ENCODE assay signal across 7 mouse cellular contexts in the genomic region with DNA sequence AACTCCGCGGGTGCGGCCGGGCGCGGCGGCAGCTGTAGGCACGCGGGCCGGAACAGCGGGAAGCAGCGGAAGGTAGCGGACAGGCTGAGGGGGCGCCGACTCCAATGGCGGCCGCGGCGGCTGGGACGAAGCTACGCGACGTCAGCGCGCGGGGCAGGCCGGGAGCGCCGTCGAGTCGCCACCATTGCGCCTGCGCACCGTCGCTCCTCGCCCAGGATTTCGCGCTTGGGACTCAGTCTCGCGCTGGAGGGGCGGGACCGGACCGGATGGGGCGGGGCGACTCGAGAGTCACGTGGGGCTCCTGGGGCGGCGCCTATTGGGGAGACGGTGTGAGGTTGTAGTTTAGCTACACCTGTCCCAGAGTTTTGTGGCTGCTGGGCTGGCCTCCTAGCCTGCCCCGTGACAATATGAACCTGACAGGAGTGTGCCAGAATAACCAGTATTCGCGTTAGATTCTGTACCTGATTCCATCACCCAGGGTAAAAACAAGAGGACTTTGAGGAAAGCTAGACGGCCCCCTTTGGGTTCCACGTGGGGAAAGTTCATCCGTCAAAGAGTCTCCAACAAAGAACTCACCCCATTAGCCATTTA. TPM values are rescaled to one million over a fixed set of nuclear protein-coding genes. Genes with fewer than 3 reads are reported as not detected.
DNase-seq lines count a peak whose midpoint lies in the region; ATAC-seq and TF ChIP-seq lines count a peak whose summit lies in the region.

Ythdf1 (minus strand) TSS at position 140 of the 591 bp plus-strand sequence.

- no peak for TF ChIP-seq CTCF in intestine, postnatal 0 days (IDR thresholded peaks at IDR 0.05; ENCODE audit: low read depth)
- TF ChIP-seq CTCF in small intestine, adult 2 months (IDR thresholded peaks at IDR 0.05; ENCODE audit: extremely low read depth, insufficient read length, insufficient replicate concordance, low read depth, low read length): no peak; the same call in 1 of the 2 replicates

- peaks cover 30% of the 10 kb centered on the region for H3K36me3 ChIP-seq in embryonic facial prominence, embryonic 10.5 days (replicated peaks)
- H3K36me3 ChIP-seq in intestine, postnatal 0 days (ENCODE audit: control insufficient read depth, insufficient read depth): peaks cover 14% of the 10 kb centered on the region
- peaks cover 24% of the 10 kb centered on the region for H3K36me3 ChIP-seq in midbrain, embryonic 12.5 days
- peaks cover 13% of the 10 kb centered on the region for H3K36me3 ChIP-seq in small intestine, adult 2 months (ENCODE audit: control insufficient read depth, insufficient read depth, low read length)

- peak within 1 kb of the TSS; percentile 94 for H3K9ac ChIP-seq in intestine, postnatal 0 days (ENCODE audit: low read depth, low read length)
- peak within 1 kb of the TSS; percentile 98 for H3K9ac ChIP-seq in midbrain, embryonic 12.5 days (replicated peaks)

- peak within 1 kb of the TSS; percentile 74 for H3K4me2 ChIP-seq in intestine, postnatal 0 days (replicated peaks; ENCODE audit: low read depth)
- peak within 1 kb of the TSS; percentile 83 for H3K4me2 ChIP-seq in midbrain, embryonic 12.5 days (replicated peaks)

- H3K9me3 ChIP-seq in embryonic facial prominence, embryonic 10.5 days: no peaks in the 10 kb centered on the region
- H3K9me3 ChIP-seq in intestine, postnatal 0 days (ENCODE audit: control insufficient read depth): no peaks in the 10 kb centered on the region
- H3K9me3 ChIP-seq in midbrain, embryonic 12.5 days: no peaks in the 10 kb centered on the region

- H3K4me3 ChIP-seq in embryonic facial prominence, embryonic 10.5 days: peak within 1 kb of the TSS; percentile 95
- H3K4me3 ChIP-seq in intestine, postnatal 0 days (ENCODE audit: low read depth, low read length): peak within 1 kb of the TSS; percentile 81
- H3K4me3 ChIP-seq in midbrain, embryonic 12.5 days: peak within 1 kb of the TSS; percentile 99
- H3K4me3 ChIP-seq in small intestine, adult 2 months (ENCODE audit: low read depth, low read length): peak within 1 kb of the TSS; percentile 89

- under 1% methylated on average over 56 of the region's 56 CpGs for WGBS in embryonic facial prominence, embryonic 10.5 days
- WGBS in intestine, postnatal 0 days: under 1% methylated on average over 43 of the region's 56 CpGs
- WGBS in midbrain, embryonic 12.5 days: under 1% methylated on average over 39 of the region's 56 CpGs
- under 1% methylated on average over 56 of the region's 56 CpGs for WGBS in small intestine, adult 2 months

- DNase-seq in adrenal gland, postnatal 10 days: peak; percentile 99
- DNase-seq in embryonic facial prominence, embryonic 10.5 days (ENCODE audit: low spot score): peak; percentile 99
- DNase-seq in gonadal fat pad, adult 2 months (ENCODE audit: low read depth): peak; percentile 49
- peak; percentile 99 for DNase-seq in left cerebral cortex, postnatal 4 days

- peak within 1 kb of the TSS; percentile 96 for H3K27ac ChIP-seq in embryonic facial prominence, embryonic 10.5 days (replicated peaks)
- H3K27ac ChIP-seq in intestine, postnatal 0 days (ENCODE audit: low read depth, low read length): peak within 1 kb of the TSS; percentile 77
- H3K27ac ChIP-seq in midbrain, embryonic 12.5 days (replicated peaks): peak within 1 kb of the TSS; percentile 52
- H3K27ac ChIP-seq in small intestine, adult 2 months (ENCODE audit: insufficient read depth, low read depth, low read length): peak within 1 kb of the TSS; percentile 18

- H3K4me1 ChIP-seq in embryonic facial prominence, embryonic 10.5 days: peaks cover 18% of the 10 kb centered on the region
- 0 out of 2 replicates have a peak, but pooled peaks cover 3% of the 10 kb centered on the region for H3K4me1 ChIP-seq in intestine, postnatal 0 days (replicated peaks; ENCODE audit: control insufficient read depth, insufficient read depth, low read length)
- H3K4me1 ChIP-seq in midbrain, embryonic 12.5 days: peaks cover 18% of the 10 kb centered on the region
- peaks cover 2% of the 10 kb centered on the region; the same call in 1 of the 2 replicates for H3K4me1 ChIP-seq in small intestine, adult 2 months (ENCODE audit: control insufficient read depth, insufficient read depth, insufficient read length, low read length)

- intact Hi-C loops in left cerebral cortex, postnatal 4 days (cut with DNase I): loop anchor here (10.0 kb wide), 1 partner anchor 144 kb away; no protein-coding TSS in a partner anchor

- TF ChIP-seq POLR2A in small intestine, adult 2 months (IDR thresholded peaks at IDR 0.05; ENCODE audit: low read depth, low read length): peak; percentile 52

- peak; percentile 97 for ATAC-seq in intestine, postnatal 0 days
- peak; percentile 93 for ATAC-seq in midbrain, embryonic 12.5 days (ENCODE audit: low FRiP score, low read depth)

- H3K27me3 ChIP-seq in embryonic facial prominence, embryonic 10.5 days (replicated peaks; ENCODE audit: low read depth, poor library complexity, severe bottlenecking): peaks cover 3% of the 10 kb centered on the region; the same call in 1 of the 2 replicates
- H3K27me3 ChIP-seq in intestine, postnatal 0 days (replicated peaks; ENCODE audit: control insufficient read depth, insufficient read depth, low read length): no peaks in the 10 kb centered on the region
- 0 out of 2 replicates have a peak, but pooled peaks cover 4% of the 10 kb centered on the region for H3K27me3 ChIP-seq in midbrain, embryonic 12.5 days
- H3K27me3 ChIP-seq in small intestine, adult 2 months (ENCODE audit: control insufficient read depth, insufficient read depth, low read length): no peaks in the 10 kb centered on the region

RNA-seq across cellular contexts. Expression of gene Ythdf1, which starts in this region (rescaled TPM):
- 10 to 100 TPM; 44.8 to 55.9 TPM for total RNA-seq in adrenal gland, postnatal 10 days (2021)
- polyA plus RNA-seq in embryonic facial prominence, embryonic 10.5 days (2016; fragmentation: Nextera tagmentation; extraction: Ambion mirVana): 72.3 and 73.3 TPM in 2 replicates
- polyA plus RNA-seq in gonadal fat pad, adult 2 months (2012; rRNA removed): 42.2 and 45.4 TPM in 2 replicates
- 24.2 and 26.8 TPM in 2 replicates for polyA plus RNA-seq in intestine, postnatal 0 days (2015; fragmentation: Nextera tagmentation; extraction: Ambion mirVana)
- total RNA-seq in left cerebral cortex, postnatal 4 days (2021): 10 to 100 TPM; 54.8 to 66.4 TPM
- 65.2 and 67.2 TPM in 2 replicates for polyA plus RNA-seq in midbrain, embryonic 12.5 days (2016; fragmentation: Nextera tagmentation; extraction: Ambion mirVana)
- polyA plus RNA-seq in small intestine, adult 2 months (2012; rRNA removed): 7.0 and 12.0 TPM in 2 replicates

Comparison
In these comparisons a context has a peak if more than half of its experiments do, and no peak if none do; other contexts are left out.
1. Peak in every context shown above with its lines: DNase-seq, ATAC-seq, H3K4me3 ChIP-seq and H3K27ac ChIP-seq.
2. DNase-seq: peak in every context shown above with its lines; median percentile 99 in adrenal gland, postnatal 10 days; 99 in embryonic facial prominence, embryonic 10.5 days; 99 in left cerebral cortex, postnatal 4 days; 49 in gonadal fat pad, adult 2 months.
3. H3K27ac ChIP-seq: peak in every context shown above with its lines; median percentile 96 in embryonic facial prominence, embryonic 10.5 days; 77 in intestine, postnatal 0 days; 52 in midbrain, embryonic 12.5 days; 18 in small intestine, adult 2 months.